Mouse (Mus musculus) lung, embryonic 16.5 days (tissue): ENCODE measurements around the gene Lin37. TPM values are rescaled to one million over a fixed set of nuclear protein-coding genes. Genes with fewer than 3 reads are reported as not detected.

Experiments
- ATAC-seq: fragments of 200-750 bp; cut with Nextera tagmentation; 2 replicates; pipeline ENCODE4 v1.8.0; 2017; ENCODE audit warnings: low read depth, mild to moderate bottlenecking, moderate library complexity
- H3K27ac ChIP-seq: fragments of 300-500 bp; sonication (generic); 2 replicates; pipeline ENCODE4 v1.5.1; 2014; ENCODE audit warnings: mild to moderate bottlenecking, control low read depth, low read length
- H3K27me3 ChIP-seq: fragments of 300-500 bp; sonication (generic); 2 replicates; pipeline ENCODE4 v1.6.1; 2014; ENCODE audit warnings: low read depth, low read length, mixed read lengths; ENCODE audit not compliant: control insufficient read depth, insufficient read depth
- H3K36me3 ChIP-seq: fragments of 300-500 bp; sonication (generic); 2 replicates; pipeline ENCODE4 v1.6.1; 2014; ENCODE audit warnings: low read length; ENCODE audit not compliant: control insufficient read depth, insufficient read depth
- H3K4me1 ChIP-seq: fragments of 300-500 bp; sonication (generic); replicated peaks from 2 replicates; pipeline ENCODE4 v1.6.1; 2014; ENCODE audit warnings: low read length, mixed read lengths; ENCODE audit not compliant: control insufficient read depth, insufficient read depth
- H3K4me2 ChIP-seq: fragments of 300-500 bp; sonication (generic); 2 replicates; pipeline ENCODE4 v1.6.1; 2014; ENCODE audit warnings: low read depth, low read length, control low read depth
- H3K4me3 ChIP-seq: fragments of 300-500 bp; sonication (generic); 2 replicates; pipeline ENCODE4 v1.5.1; 2014; ENCODE audit warnings: mild to moderate bottlenecking, low read length, control low read depth
- H3K9ac ChIP-seq: fragments of 300-500 bp; sonication (generic); 2 replicates; pipeline ENCODE4 v1.6.1; 2014; ENCODE audit warnings: low read length, control low read depth
- H3K9me3 ChIP-seq: fragments of 300-500 bp; sonication (generic); 2 replicates; pipeline ENCODE4 v1.6.1; 2016; ENCODE audit warnings: low read length; ENCODE audit not compliant: control insufficient read depth
- WGBS: fragments of 180-500 bp; shearing (Covaris S2); extraction: QIAGEN DNeasy Blood & Tissue Kit; methylation state at CpG from one replicate; pipeline ENCODE4 v1.1.7; 2014; 5-methylcytosine and 5-hydroxymethylcytosine counted together
- polyA plus RNA-seq: library from polyadenylated mRNA; unstranded; fragments of >200 nt; fragmentation: Nextera tagmentation; extraction: Ambion mirVana; gene quantifications from 2 replicates; pipeline ENCODE4 v1.2.1, GENCODE M21; 2015

The Lin37 gene
- polyA plus RNA-seq, 1 experiment from 2014 or later = 46.1 TPM

GRCm38 (mm10) chr7:30588676-30589434, 29.2 kb upstream of the Lin37 start, which contains the start of gene Kmt2b:
Kmt2b (minus strand) TSS chr7:30588726.
- H3K9me3 ChIP-seq = no peaks in the 10 kb centered on the region
- H3K4me2 ChIP-seq = peak within 1 kb of the TSS; percentile 81
- peak within 1 kb of the TSS; percentile 94 for H3K4me3 ChIP-seq
- ATAC-seq = peak; percentile 95
- under 1% methylated on average over 54 of the region's 68 CpGs for WGBS
- peaks cover 20% of the 10 kb centered on the region for H3K4me1 ChIP-seq
- H3K27me3 ChIP-seq = no peaks in the 10 kb centered on the region
- peak within 1 kb of the TSS; percentile 96 for H3K27ac ChIP-seq
- H3K36me3 ChIP-seq = peaks cover 17% of the 10 kb centered on the region
- H3K9ac ChIP-seq = peak within 1 kb of the TSS; percentile 99

DNA sequence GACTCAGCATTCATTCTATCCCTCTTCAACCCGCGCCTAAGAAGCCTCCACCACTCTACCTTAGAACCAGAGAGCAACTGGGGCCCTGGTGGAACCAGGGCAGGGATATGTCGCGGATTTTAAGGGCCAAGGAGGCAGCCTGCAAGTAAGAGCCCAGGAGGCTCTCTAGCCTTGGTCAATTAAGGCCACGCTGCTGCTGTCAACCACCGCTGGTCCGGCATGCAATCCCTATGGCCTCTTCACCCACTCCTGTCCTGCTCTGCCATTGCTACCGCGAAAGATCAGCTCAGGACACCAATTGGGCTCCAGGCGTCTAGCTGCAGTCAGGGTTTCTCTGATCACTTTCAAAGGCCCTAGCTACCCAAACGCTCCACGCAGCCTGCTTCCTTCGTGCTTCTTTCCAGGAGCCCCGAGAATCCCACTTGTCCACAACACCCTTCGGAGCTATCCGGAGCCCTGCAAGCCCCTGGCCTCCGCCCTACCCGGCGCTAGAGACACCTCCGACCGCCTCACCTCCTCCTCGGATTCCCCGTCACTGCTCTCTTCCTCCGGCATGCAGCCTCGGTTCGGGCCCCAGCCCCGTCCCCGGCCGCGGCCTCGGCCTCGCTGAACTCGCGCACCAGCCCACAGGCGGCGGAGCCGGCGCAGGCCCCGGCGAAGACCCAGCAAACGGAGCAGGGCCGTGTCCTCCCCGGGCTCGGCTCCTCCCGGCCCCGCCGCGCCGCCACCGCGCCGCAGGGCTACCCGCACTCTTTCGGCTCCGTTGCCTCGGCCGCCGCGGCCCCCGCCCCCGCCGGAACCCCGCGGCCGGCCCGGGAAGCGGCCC, 28.4 kb upstream of the Lin37 start:
- Histone ChIP-seq H3K9ac (peak overlapping the region; percentile 99), H3K27me3 (no peaks in the 10 kb centered on the region), H3K4me1 (peaks cover 17% of the 10 kb centered on the region), H3K4me3 (peak overlapping the region; percentile 94), H3K9me3 (no peaks in the 10 kb centered on the region), H3K27ac (peak overlapping the region; percentile 96), H3K4me2 (peak overlapping the region; percentile 81), H3K36me3 (peaks cover 22% of the 10 kb centered on the region)
- under 1% methylated on average over 56 of the region's 67 CpGs for WGBS
- ATAC-seq = peak; percentile 13

- Histone ChIP-seq H3K4me3 (no peak overlapping the region), H3K9me3 (no peaks in the 10 kb centered on the region), H3K36me3 (peaks cover 36% of the 10 kb centered on the region), H3K4me1 (peaks cover 16% of the 10 kb centered on the region), H3K27ac (no peak overlapping the region), H3K9ac (peak overlapping the region; percentile 99; the same call in 1 of the 2 replicates), H3K27me3 (no peaks in the 10 kb centered on the region), H3K4me2 (no peak overlapping the region; the same call in 1 of the 2 replicates)
- ATAC-seq = no peak
- 88% methylated on average over 28 of the region's 28 CpGs for WGBS
These were observed 26.9 kb upstream of the Lin37 start for GRCm38 (mm10) chr7:30586455-30587020.

DNA sequence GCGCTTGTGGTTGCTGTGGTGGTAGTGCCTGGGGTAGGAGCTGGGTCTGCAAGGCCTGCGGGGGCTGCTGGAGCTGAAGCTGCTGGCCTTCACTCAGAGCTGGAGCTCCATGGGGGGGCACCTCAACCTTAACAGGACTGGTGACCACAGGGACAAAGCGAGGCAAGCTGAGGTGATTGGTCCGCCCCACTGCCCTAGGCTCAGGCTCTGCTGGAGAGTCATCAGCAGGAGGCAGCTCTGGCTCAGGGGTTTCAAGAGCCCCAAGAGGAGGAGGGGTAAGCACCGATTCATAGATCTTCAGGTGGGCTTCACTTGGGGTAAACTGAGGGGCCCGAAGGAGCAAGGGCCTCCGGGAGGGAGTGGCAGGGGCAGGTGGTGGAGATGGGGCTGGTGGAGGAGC, 25.5 kb upstream of the Lin37 start:
- no peak overlapping the region for H3K4me2 ChIP-seq
- H3K9me3 ChIP-seq = no peaks in the 10 kb centered on the region
- H3K27ac ChIP-seq = no peak overlapping the region
- ATAC-seq = no peak
- H3K4me1 ChIP-seq = peaks cover 15% of the 10 kb centered on the region
- H3K27me3 ChIP-seq = no peaks in the 10 kb centered on the region
- no peak overlapping the region for H3K4me3 ChIP-seq
- WGBS = 96% methylated on average over 7 of the region's 7 CpGs
- no peak overlapping the region for H3K9ac ChIP-seq
- peaks cover 47% of the 10 kb centered on the region for H3K36me3 ChIP-seq

- Histone ChIP-seq H3K27ac (no peak overlapping the region), H3K4me3 (no peak overlapping the region), H3K9ac (no peak overlapping the region), H3K36me3 (peaks cover 55% of the 10 kb centered on the region), H3K27me3 (no peaks in the 10 kb centered on the region), H3K9me3 (no peaks in the 10 kb centered on the region), H3K4me1 (peaks cover 8% of the 10 kb centered on the region), H3K4me2 (no peak overlapping the region)
- no peak for ATAC-seq
- WGBS = 88% methylated on average over 10 of the region's 10 CpGs
These were observed 24.7 kb upstream of the Lin37 start for GRCm38 (mm10) chr7:30584339-30584738.

DNA sequence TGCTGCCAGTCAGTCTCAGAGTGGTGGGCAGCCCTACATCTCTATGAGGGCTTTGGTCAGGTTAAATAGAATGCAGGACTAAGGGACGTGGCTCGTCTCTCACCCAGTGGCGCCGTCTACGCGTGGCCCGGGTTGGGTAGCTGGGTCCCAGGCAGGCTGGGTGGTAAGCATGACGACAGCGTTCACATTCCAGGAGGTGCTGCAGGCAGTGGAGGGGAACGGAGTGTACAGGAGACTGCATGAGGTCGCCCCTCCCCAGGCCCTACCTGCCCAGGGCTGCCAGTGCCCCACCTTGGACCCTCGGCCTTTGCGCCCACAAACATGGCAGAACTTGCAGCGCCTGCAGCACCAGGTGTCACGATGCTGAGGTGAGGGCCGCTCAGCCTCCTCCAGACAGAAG, 21.9 kb upstream of the Lin37 start:
- WGBS = 93% methylated on average over 16 of the region's 16 CpGs
- no peak for ATAC-seq

GRCm38 (mm10) chr7:30579950-30580349, 20.3 kb upstream of the Lin37 start:
- no peak overlapping the region for H3K27ac ChIP-seq
- ATAC-seq = no peak
- peaks cover 91% of the 10 kb centered on the region for H3K36me3 ChIP-seq
- no peaks in the 10 kb centered on the region for H3K4me1 ChIP-seq
- H3K9me3 ChIP-seq = no peaks in the 10 kb centered on the region
- no peak overlapping the region for H3K4me3 ChIP-seq
- no peaks in the 10 kb centered on the region for H3K27me3 ChIP-seq
- H3K9ac ChIP-seq = no peak overlapping the region
- no peak overlapping the region for H3K4me2 ChIP-seq
- 90% methylated on average over 8 of the region's 8 CpGs for WGBS

More for the DNA sequence above, 21.9 kb upstream of the Lin37 start:
- H3K9me3 ChIP-seq = no peaks in the 10 kb centered on the region
- H3K27me3 ChIP-seq = no peaks in the 10 kb centered on the region
- no peak overlapping the region for H3K27ac ChIP-seq
- no peak overlapping the region for H3K4me3 ChIP-seq
- H3K36me3 ChIP-seq = peaks cover 83% of the 10 kb centered on the region
- no peak overlapping the region for H3K4me2 ChIP-seq
- H3K4me1 ChIP-seq = no peaks in the 10 kb centered on the region
- no peak overlapping the region for H3K9ac ChIP-seq

DNA sequence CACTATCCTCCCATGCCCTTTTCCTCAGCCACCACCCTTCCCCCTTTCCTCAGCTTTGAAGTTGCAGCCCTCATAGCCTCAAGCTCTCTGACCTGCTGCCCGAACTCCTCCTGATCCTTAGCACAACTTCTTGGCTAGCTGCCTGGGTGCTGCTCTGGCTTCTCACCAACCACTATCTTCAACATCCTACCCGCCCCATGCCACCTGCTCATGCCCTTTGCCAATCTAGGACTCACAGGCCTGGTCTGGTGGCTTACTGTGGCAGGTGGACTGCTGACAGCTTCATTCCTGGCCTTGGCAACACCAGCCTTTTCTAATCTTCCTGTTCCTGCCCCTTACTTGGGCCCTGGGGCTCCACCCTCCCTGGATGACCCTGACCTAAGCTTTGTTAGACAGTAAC, 13.3 kb upstream of the Lin37 start:
- H3K9me3 ChIP-seq = no peaks in the 10 kb centered on the region
- H3K4me3 ChIP-seq = no peak overlapping the region
- H3K36me3 ChIP-seq = peaks cover 85% of the 10 kb centered on the region
- no peak overlapping the region for H3K27ac ChIP-seq
- no peak overlapping the region for H3K9ac ChIP-seq
- H3K4me2 ChIP-seq = no peak overlapping the region
- ATAC-seq = no peak
- no peaks in the 10 kb centered on the region for H3K4me1 ChIP-seq
- no peaks in the 10 kb centered on the region for H3K27me3 ChIP-seq
- WGBS = 75% methylated on average over 2 of the region's 2 CpGs

DNA sequence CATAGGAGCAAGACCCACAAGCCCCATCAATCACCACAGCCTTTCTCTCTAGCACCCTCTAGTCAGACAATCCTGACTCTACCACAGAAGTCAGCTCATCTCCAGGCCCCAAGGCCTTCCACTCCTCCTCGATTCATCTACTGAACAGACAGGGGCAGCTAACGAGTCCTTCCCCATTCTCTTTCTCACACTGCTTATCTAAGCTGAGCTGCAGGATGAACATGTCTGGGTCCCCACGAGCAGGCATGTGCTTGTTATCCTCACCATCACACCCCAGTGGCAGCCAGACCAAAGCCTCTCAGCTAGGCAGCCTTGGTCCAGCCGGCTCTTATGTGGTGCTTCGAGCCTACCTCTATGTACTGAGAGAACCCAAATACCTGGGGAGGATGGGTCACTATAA, 12.8 kb upstream of the Lin37 start:
- H3K27ac ChIP-seq = no peak overlapping the region
- H3K36me3 ChIP-seq = peaks cover 81% of the 10 kb centered on the region
- no peak overlapping the region for H3K9ac ChIP-seq
- H3K9me3 ChIP-seq = no peaks in the 10 kb centered on the region
- H3K4me3 ChIP-seq = no peak overlapping the region
- WGBS = 84% methylated on average over 5 of the region's 5 CpGs
- no peak overlapping the region for H3K4me2 ChIP-seq
- no peaks in the 10 kb centered on the region for H3K4me1 ChIP-seq
- ATAC-seq = no peak
- no peaks in the 10 kb centered on the region for H3K27me3 ChIP-seq
